Mouse (Mus musculus) heart, postnatal 0 days (tissue): ENCODE measurements at regions not wholly inside any gene's neighbourhood (a gene's known extent, or its start where the extent isn't known, plus 50 kb on each side); places are given as distances from the start of the nearest gene placed in this dataset.

Source experiments
- CTCF ChIP-seq: IDR thresholded peaks from 2 replicates; pipeline ENCODE4 v1.5.1; 2016; ENCODE audit warnings: antibody characterized with exemption, control low read depth, low read depth
- EP300 ChIP-seq: IDR thresholded peaks from 2 replicates; pipeline ENCODE4 v1.6.1; 2016; ENCODE audit warnings: antibody characterized with exemption, low read depth

DNA sequence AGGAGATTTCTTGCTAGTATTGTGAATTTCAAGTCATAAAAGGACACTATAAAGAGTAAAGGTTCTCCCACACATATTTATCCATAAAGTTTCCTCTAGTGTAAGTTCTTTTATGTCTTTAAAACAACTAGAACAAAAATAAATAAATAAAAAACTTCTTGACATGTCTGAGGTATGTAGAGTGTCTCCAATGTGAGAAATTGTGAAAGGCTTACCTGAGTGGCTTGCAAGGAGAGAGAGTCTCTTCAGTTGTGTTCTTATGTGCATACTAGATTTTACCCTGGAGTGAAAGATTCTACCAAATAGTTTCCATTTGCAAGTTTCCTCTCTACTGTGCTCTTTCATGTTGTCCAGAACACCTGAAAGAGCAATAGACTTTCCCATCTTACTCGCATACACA, 276.8 kb downstream of the Ankrd50 start:
- TF ChIP-seq CTCF, result no peak
- no peak for TF ChIP-seq EP300
